Mouse (Mus musculus): ENCODE data around the gene Arhgef12. TPM values are rescaled to one million over a fixed set of nuclear protein-coding genes. Genes with fewer than 3 reads are reported as not detected.
"Not testable (repeated sequence)": the region's sequence is repeated elsewhere in the genome, so short reads cannot be mapped to it uniquely, and the experiment has no call there.

Gene Arhgef12
- polyA plus RNA-seq, 1 experiment from 2014 or later: 20.5 TPM

GRCm38 (mm10) chr9:43122379-43122778 is 15.3 kb upstream of the Arhgef12 start:
- Histone ChIP-seq H3K9ac (ENCODE audit: low read length) (no peak overlapping the region), H3K36me3 (ENCODE audit: control insufficient read depth, insufficient read depth, low read length) (no peaks in the 10 kb centered on the region), H3K4me2 (ENCODE audit: low read length) (no peak overlapping the region), H3K4me3 (ENCODE audit: control insufficient read depth in 1 of 2, insufficient read depth in 1 of 2, low read depth in 1 of 2, low read length in 2 of 2) (no peak overlapping the region), H3K4me1 (ENCODE audit: control insufficient read depth in 2 of 2, insufficient read depth in 2 of 2, low read length in 2 of 2) (peaks cover 3 to 6% of the 10 kb centered on the region in 2 experiments; a peak in 3 of 4 replicates), H3K27ac (replicated peaks in 1 of 2; ENCODE audit: control insufficient read depth in 1 of 2, insufficient read depth in 1 of 2, low read depth in 2 of 2, low read length in 2 of 2) (no peak overlapping the region), H3K27me3 (ENCODE audit: control insufficient read depth, insufficient read depth, low read length) (no peaks in the 10 kb centered on the region), H3K9me3 (ENCODE audit: control insufficient read depth, low read length) (no peaks in the 10 kb centered on the region)
- 5% methylated on average over 1 of the region's 1 CpGs for WGBS
- ATAC-seq (ENCODE audit: insufficient number of reproducible peaks, insufficient read depth, low FRiP score, low read depth): no peak

- H3K4me1 ChIP-seq (ENCODE audit: control insufficient read depth in 2 of 2, insufficient read depth in 2 of 2, low read length in 2 of 2); H3K4me3 ChIP-seq (ENCODE audit: control insufficient read depth in 1 of 2, insufficient read depth in 1 of 2, low read depth in 1 of 2, low read length in 2 of 2); ATAC-seq (ENCODE audit: insufficient number of reproducible peaks, insufficient read depth, low FRiP score, low read depth); H3K27ac ChIP-seq (replicated peaks in 1 of 2; ENCODE audit: control insufficient read depth in 1 of 2, insufficient read depth in 1 of 2, low read depth in 2 of 2, low read length in 2 of 2); H3K9me3 ChIP-seq (ENCODE audit: control insufficient read depth, low read length); H3K9ac ChIP-seq (ENCODE audit: low read length); H3K36me3 ChIP-seq (ENCODE audit: control insufficient read depth, insufficient read depth, low read length); H3K27me3 ChIP-seq (ENCODE audit: control insufficient read depth, insufficient read depth, low read length); H3K4me2 ChIP-seq (ENCODE audit: low read length): not testable (repeated sequence)
- WGBS: 88% methylated on average over 2 of the region's 2 CpGs
These were observed 14.9 kb upstream of the Arhgef12 start for GRCm38 (mm10) chr9:43121948-43122347.

- ATAC-seq (ENCODE audit: insufficient number of reproducible peaks, insufficient read depth, low FRiP score, low read depth): no peak
- peaks cover 0 to 16% of the 10 kb centered on the region in 2 experiments; a peak in 2 of 4 replicates for H3K4me1 ChIP-seq (ENCODE audit: control insufficient read depth in 2 of 2, insufficient read depth in 2 of 2, low read length in 2 of 2)
- H3K4me2 ChIP-seq (ENCODE audit: low read length): peak overlapping the region; percentile 65
- H3K9ac ChIP-seq (ENCODE audit: low read length): no peak overlapping the region
- no peak overlapping the region for H3K27ac ChIP-seq (replicated peaks in 1 of 2; ENCODE audit: control insufficient read depth in 1 of 2, insufficient read depth in 1 of 2, low read depth in 2 of 2, low read length in 2 of 2)
- no peaks in the 10 kb centered on the region for H3K27me3 ChIP-seq (ENCODE audit: control insufficient read depth, insufficient read depth, low read length)
- H3K4me3 ChIP-seq (ENCODE audit: control insufficient read depth in 1 of 2, insufficient read depth in 1 of 2, low read depth in 1 of 2, low read length in 2 of 2): no peak overlapping the region
- no peaks in the 10 kb centered on the region for H3K9me3 ChIP-seq (ENCODE audit: control insufficient read depth, low read length)
- peaks cover 6% of the 10 kb centered on the region for H3K36me3 ChIP-seq (ENCODE audit: control insufficient read depth, insufficient read depth, low read length)
- 82% methylated on average over 6 of the region's 6 CpGs for WGBS
These were observed 9.9 kb upstream of the Arhgef12 start for GRCm38 (mm10) chr9:43116997-43117336.

DNA sequence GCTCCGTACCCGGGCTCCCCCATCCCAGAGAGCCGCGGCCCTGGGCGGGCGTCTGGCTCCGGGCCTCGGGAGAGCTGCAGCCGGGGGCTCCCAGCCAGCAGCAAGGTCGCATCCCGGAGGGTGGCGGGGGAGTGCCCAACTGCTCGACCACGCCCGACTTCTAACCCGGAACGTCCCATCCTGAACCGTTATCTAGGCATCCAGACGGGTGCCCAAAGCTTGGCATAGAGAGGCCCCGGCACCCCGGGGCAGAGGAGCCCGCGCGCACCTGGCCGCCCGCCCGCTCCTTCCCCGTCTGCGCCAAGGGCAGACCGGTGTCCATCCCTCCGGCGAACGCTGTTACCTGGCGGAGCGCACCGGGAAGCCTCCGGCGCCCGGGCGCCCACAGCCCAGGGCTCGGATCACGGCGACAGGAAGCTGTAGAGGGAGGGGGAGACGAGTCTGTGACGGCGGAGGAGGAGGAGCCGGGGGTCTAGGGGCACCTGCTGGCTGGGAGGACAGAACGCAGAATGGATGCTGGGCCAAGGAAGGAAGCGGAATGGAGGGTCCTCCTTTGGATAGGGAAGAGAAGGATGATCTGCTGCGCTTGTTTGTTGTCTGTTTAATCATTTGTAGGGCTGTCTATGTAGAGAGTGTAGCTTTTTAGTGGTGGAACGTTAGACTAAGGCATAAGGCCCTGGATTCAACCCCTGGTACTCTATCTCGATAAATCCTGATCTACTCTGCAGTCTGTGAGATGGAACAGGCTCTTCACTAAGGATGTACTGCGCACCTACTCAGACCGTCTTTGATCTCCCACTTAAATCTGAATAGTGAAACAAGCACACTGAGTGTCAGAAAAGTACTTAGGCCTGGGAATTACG is 9.3 kb upstream of the Arhgef12 start, which contains the start of gene Tmem136:
Tmem136 (minus strand) TSS at position 437 of the 863 bp plus-strand sequence.
- peak within 1 kb of the TSS; percentile 89 for H3K9ac ChIP-seq (ENCODE audit: low read length)
- H3K4me1 ChIP-seq (ENCODE audit: control insufficient read depth in 2 of 2, insufficient read depth in 2 of 2, low read length in 2 of 2): peaks cover 0 to 16% of the 10 kb centered on the region in 2 experiments; a peak in 2 of 4 replicates
- H3K27ac ChIP-seq (replicated peaks in 1 of 2; ENCODE audit: control insufficient read depth in 1 of 2, insufficient read depth in 1 of 2, low read depth in 2 of 2, low read length in 2 of 2): peak within 1 kb of the TSS; percentile 60 to 70
- H3K4me3 ChIP-seq (ENCODE audit: control insufficient read depth in 1 of 2, insufficient read depth in 1 of 2, low read depth in 1 of 2, low read length in 2 of 2): peak within 1 kb of the TSS; percentile 75 to 82
- peaks cover 12% of the 10 kb centered on the region for H3K36me3 ChIP-seq (ENCODE audit: control insufficient read depth, insufficient read depth, low read length)
- no peaks in the 10 kb centered on the region for H3K27me3 ChIP-seq (ENCODE audit: control insufficient read depth, insufficient read depth, low read length)
- H3K4me2 ChIP-seq (ENCODE audit: low read length): peak within 1 kb of the TSS; percentile 65
- ATAC-seq (ENCODE audit: insufficient number of reproducible peaks, insufficient read depth, low FRiP score, low read depth): peak; percentile 88
- 5% methylated on average over 55 of the region's 55 CpGs for WGBS
- no peaks in the 10 kb centered on the region for H3K9me3 ChIP-seq (ENCODE audit: control insufficient read depth, low read length)

DNA sequence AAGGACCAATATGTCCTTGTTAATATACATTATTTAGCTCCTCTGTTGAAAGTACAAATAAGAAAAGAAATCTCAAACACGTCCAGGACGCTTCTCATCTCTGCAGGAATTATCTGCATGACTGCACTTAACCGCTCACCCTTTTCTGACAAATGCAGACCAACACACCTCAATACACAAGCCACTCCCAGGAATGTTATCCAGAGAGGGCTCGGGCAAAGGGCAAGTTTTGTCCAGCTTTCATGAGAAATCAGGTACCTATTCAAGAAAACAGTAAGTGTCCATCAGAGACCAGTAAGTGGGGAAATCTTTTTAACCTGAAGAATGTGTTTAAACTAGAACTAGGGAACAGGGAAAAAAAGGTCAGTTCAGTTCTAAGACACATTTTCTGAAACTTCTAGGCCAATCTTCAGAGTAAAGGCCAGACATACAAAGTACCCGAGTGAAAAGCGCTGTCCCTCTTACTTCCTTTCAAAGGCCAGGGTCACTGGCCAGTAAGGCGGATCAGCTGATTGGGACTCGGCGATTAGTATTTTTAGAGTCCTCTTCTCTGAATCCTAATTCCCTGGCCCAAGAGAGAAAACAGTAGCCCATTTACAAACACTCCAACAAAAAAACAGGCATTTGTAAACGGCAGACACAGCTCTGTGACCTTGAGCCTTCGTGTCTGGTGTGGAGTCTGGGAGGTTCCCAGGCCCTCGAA is 8.5 kb upstream of the Arhgef12 start:
- Histone ChIP-seq H3K36me3 (ENCODE audit: control insufficient read depth, insufficient read depth, low read length) (peaks cover 20% of the 10 kb centered on the region), H3K4me1 (ENCODE audit: control insufficient read depth in 2 of 2, insufficient read depth in 2 of 2, low read length in 2 of 2) (peaks cover 0 to 16% of the 10 kb centered on the region in 2 experiments; a peak in 2 of 4 replicates), H3K27ac (replicated peaks in 1 of 2; ENCODE audit: control insufficient read depth in 1 of 2, insufficient read depth in 1 of 2, low read depth in 2 of 2, low read length in 2 of 2) (peak overlapping the region; percentile 60 to 70), H3K4me2 (ENCODE audit: low read length) (peak overlapping the region; percentile 65), H3K9me3 (ENCODE audit: control insufficient read depth, low read length) (no peaks in the 10 kb centered on the region), H3K27me3 (ENCODE audit: control insufficient read depth, insufficient read depth, low read length) (no peaks in the 10 kb centered on the region), H3K4me3 (ENCODE audit: control insufficient read depth in 1 of 2, insufficient read depth in 1 of 2, low read depth in 1 of 2, low read length in 2 of 2) (peak overlapping the region; percentile 75 to 82), H3K9ac (ENCODE audit: low read length) (peak overlapping the region; percentile 89)
- ATAC-seq (ENCODE audit: insufficient number of reproducible peaks, insufficient read depth, low FRiP score, low read depth): no peak
- WGBS: 23% methylated on average over 12 of the region's 12 CpGs

DNA sequence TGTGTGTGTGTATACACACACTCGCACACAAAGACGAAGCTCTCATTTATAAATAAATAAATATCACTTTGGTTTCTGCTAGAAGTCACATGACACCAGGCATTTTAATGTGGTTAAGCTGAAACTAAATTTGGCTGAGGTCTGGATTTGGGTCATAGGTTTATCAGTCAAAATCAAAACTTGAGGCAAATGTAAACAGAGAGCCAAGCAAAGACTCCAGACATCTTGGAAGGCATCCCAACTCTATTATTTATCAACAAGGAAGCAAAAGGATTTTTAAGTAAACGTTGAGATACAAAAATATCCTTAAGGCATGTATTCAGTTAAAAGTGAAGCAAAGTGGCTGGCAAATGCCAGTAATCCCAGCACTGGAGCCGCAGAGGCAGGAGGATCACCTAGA is 7.8 kb upstream of the Arhgef12 start:
- 85% methylated on average over 4 of the region's 4 CpGs for WGBS
- Histone ChIP-seq H3K27me3 (ENCODE audit: control insufficient read depth, insufficient read depth, low read length) (no peaks in the 10 kb centered on the region), H3K4me3 (ENCODE audit: control insufficient read depth in 1 of 2, insufficient read depth in 1 of 2, low read depth in 1 of 2, low read length in 2 of 2) (no peak overlapping the region), H3K36me3 (ENCODE audit: control insufficient read depth, insufficient read depth, low read length) (peaks cover 23% of the 10 kb centered on the region), H3K9me3 (ENCODE audit: control insufficient read depth, low read length) (no peaks in the 10 kb centered on the region), H3K4me2 (ENCODE audit: low read length) (peak overlapping the region; percentile 65; the same call in 1 of the 2 replicates), H3K9ac (ENCODE audit: low read length) (no peak overlapping the region), H3K27ac (replicated peaks in 1 of 2; ENCODE audit: control insufficient read depth in 1 of 2, insufficient read depth in 1 of 2, low read depth in 2 of 2, low read length in 2 of 2) (no peak overlapping the region), H3K4me1 (ENCODE audit: control insufficient read depth in 2 of 2, insufficient read depth in 2 of 2, low read length in 2 of 2) (peaks cover 0 to 16% of the 10 kb centered on the region in 2 experiments; a peak in 2 of 4 replicates)
- ATAC-seq (ENCODE audit: insufficient number of reproducible peaks, insufficient read depth, low FRiP score, low read depth): no peak

GRCm38 (mm10) chr9:43110286-43110980 is 3.4 kb upstream of the Arhgef12 start:
- H3K9me3 ChIP-seq (ENCODE audit: control insufficient read depth, low read length): no peaks in the 10 kb centered on the region
- 82% methylated on average over 8 of the region's 8 CpGs for WGBS
- no peak overlapping the region for H3K9ac ChIP-seq (ENCODE audit: low read length)
- no peak overlapping the region for H3K4me3 ChIP-seq (ENCODE audit: control insufficient read depth in 1 of 2, insufficient read depth in 1 of 2, low read depth in 1 of 2, low read length in 2 of 2)
- no peak overlapping the region for H3K4me2 ChIP-seq (ENCODE audit: low read length)
- peaks cover 32% of the 10 kb centered on the region for H3K36me3 ChIP-seq (ENCODE audit: control insufficient read depth, insufficient read depth, low read length)
- no peaks in the 10 kb centered on the region for H3K27me3 ChIP-seq (ENCODE audit: control insufficient read depth, insufficient read depth, low read length)
- H3K4me1 ChIP-seq (ENCODE audit: control insufficient read depth in 2 of 2, insufficient read depth in 2 of 2, low read length in 2 of 2): peaks cover 0 to 18% of the 10 kb centered on the region in 2 experiments; a peak in 3 of 4 replicates
- no peak overlapping the region for H3K27ac ChIP-seq (replicated peaks in 1 of 2; ENCODE audit: control insufficient read depth in 1 of 2, insufficient read depth in 1 of 2, low read depth in 2 of 2, low read length in 2 of 2)
- no peak for ATAC-seq (ENCODE audit: insufficient number of reproducible peaks, insufficient read depth, low FRiP score, low read depth)
